8 mouse cellular contexts compared by ENCODE assay signal in the genomic region with DNA sequence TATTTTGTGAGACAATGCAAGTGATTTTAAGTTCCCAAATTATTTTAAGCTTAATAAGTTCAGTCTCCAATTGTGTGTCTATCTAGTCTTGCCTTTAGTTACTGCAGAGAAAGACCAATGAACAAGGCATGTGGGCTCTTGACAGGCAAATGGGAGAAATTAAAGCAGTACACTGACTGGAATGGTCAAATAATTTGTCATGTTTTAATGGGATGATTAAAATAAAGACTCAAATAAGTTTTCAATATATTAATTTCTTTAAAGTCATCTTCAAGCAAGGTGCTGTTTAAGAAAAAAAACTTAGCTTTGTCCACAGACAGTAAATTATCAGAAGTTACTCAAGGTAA. TPM values are rescaled to one million over a fixed set of nuclear protein-coding genes. Genes with fewer than 3 reads are reported as not detected.
DNase-seq lines count a peak whose midpoint lies in the region; ATAC-seq and TF ChIP-seq lines count a peak whose summit lies in the region.

No protein-coding gene starts in this region.

- H3K9ac ChIP-seq in heart, embryonic 16.5 days (ENCODE audit: low read length): peak overlapping the region; percentile 100; the same call in 1 of the 2 replicates
- H3K9ac ChIP-seq in hindbrain, postnatal 0 days (replicated peaks; ENCODE audit: low read length): no peak overlapping the region
- peak overlapping the region; percentile 99 for H3K9ac ChIP-seq in midbrain, embryonic 13.5 days (replicated peaks)

- no peaks in the 10 kb centered on the region for H3K4me1 ChIP-seq in heart, embryonic 16.5 days (ENCODE audit: control insufficient read depth, insufficient read depth, low read length)
- peaks cover 17% of the 10 kb centered on the region for H3K4me1 ChIP-seq in embryonic facial prominence, embryonic 10.5 days
- peaks cover 5% of the 10 kb centered on the region; the same call in 1 of the 2 replicates for H3K4me1 ChIP-seq in hindbrain, postnatal 0 days (ENCODE audit: insufficient read depth, low read length)
- H3K4me1 ChIP-seq in midbrain, embryonic 13.5 days (replicated peaks): peaks cover 13% of the 10 kb centered on the region

- H3K4me3 ChIP-seq in heart, embryonic 16.5 days (ENCODE audit: low read length): no peak overlapping the region
- peak overlapping the region; percentile 86 for H3K4me3 ChIP-seq in embryonic facial prominence, embryonic 10.5 days
- no peak overlapping the region for H3K4me3 ChIP-seq in hindbrain, postnatal 0 days (ENCODE audit: low read length)
- peak overlapping the region; percentile 92 for H3K4me3 ChIP-seq in midbrain, embryonic 13.5 days (replicated peaks)

- H3K9me3 ChIP-seq in heart, embryonic 16.5 days (replicated peaks; ENCODE audit: control insufficient read depth, low read length): no peaks in the 10 kb centered on the region
- no peaks in the 10 kb centered on the region for H3K9me3 ChIP-seq in embryonic facial prominence, embryonic 10.5 days
- H3K9me3 ChIP-seq in hindbrain, postnatal 0 days (ENCODE audit: low read length): no peaks in the 10 kb centered on the region
- H3K9me3 ChIP-seq in midbrain, embryonic 13.5 days: no peaks in the 10 kb centered on the region

- no peak for DNase-seq in heart, adult 18-20 months
- no peak for DNase-seq in embryonic facial prominence, embryonic 10.5 days (ENCODE audit: low spot score)
- no peak for DNase-seq in hindbrain, postnatal 0 days (ENCODE audit: low spot score)
- DNase-seq in layer of hippocampus, adult 18-20 months (ENCODE audit: low spot score in 2 of 2): no peak
- DNase-seq in adrenal gland, adult 18-20 months (ENCODE audit: low spot score in 2 of 2): no peak
- no peak for DNase-seq in thymus, postnatal 14 days

- no peak for TF ChIP-seq CTCF in hindbrain, postnatal 0 days (IDR thresholded peaks at IDR 0.05; ENCODE audit: low read depth)

- H3K27ac ChIP-seq in heart, embryonic 16.5 days (ENCODE audit: low read length): peak overlapping the region; percentile 99
- H3K27ac ChIP-seq in embryonic facial prominence, embryonic 10.5 days (replicated peaks): peak overlapping the region; percentile 99
- 0 out of 2 replicates have a peak overlapping the region, but pooled peaks have one; percentile 91 for H3K27ac ChIP-seq in hindbrain, postnatal 0 days
- no peak overlapping the region; the same call in 1 of the 2 replicates for H3K27ac ChIP-seq in midbrain, embryonic 13.5 days

- no peaks in the 10 kb centered on the region for H3K27me3 ChIP-seq in heart, embryonic 16.5 days (ENCODE audit: control insufficient read depth, insufficient read depth, low read length)
- no peaks in the 10 kb centered on the region for H3K27me3 ChIP-seq in embryonic facial prominence, embryonic 10.5 days (replicated peaks; ENCODE audit: low read depth, poor library complexity, severe bottlenecking)
- no peaks in the 10 kb centered on the region for H3K27me3 ChIP-seq in hindbrain, postnatal 0 days (ENCODE audit: insufficient read depth, low read length)
- H3K27me3 ChIP-seq in midbrain, embryonic 13.5 days: no peaks in the 10 kb centered on the region

- no peak overlapping the region; the same call in 1 of the 2 replicates for H3K4me2 ChIP-seq in heart, embryonic 16.5 days (ENCODE audit: low read depth, low read length)
- peak overlapping the region; percentile 84 for H3K4me2 ChIP-seq in hindbrain, postnatal 0 days (ENCODE audit: low read depth, low read length)
- peak overlapping the region; percentile 86 for H3K4me2 ChIP-seq in midbrain, embryonic 13.5 days (replicated peaks)

- no peaks in the 10 kb centered on the region for H3K36me3 ChIP-seq in heart, embryonic 16.5 days (ENCODE audit: control insufficient read depth, insufficient read depth)
- H3K36me3 ChIP-seq in embryonic facial prominence, embryonic 10.5 days (replicated peaks): 0 out of 2 replicates have a peak, but pooled peaks cover 2% of the 10 kb centered on the region
- no peaks in the 10 kb centered on the region for H3K36me3 ChIP-seq in hindbrain, postnatal 0 days (ENCODE audit: insufficient read depth, low read length)
- 0 out of 2 replicates have a peak, but pooled peaks cover 11% of the 10 kb centered on the region for H3K36me3 ChIP-seq in midbrain, embryonic 13.5 days

- no peak for ATAC-seq in heart, embryonic 16.5 days (replicated peaks; ENCODE audit: extremely low read depth, insufficient read depth, low FRiP score)
- no peak for ATAC-seq in hindbrain, postnatal 0 days
- no peak for ATAC-seq in midbrain, embryonic 13.5 days

RNA-seq across cellular contexts. Expression of a gene that starts 14.5 kb away (rescaled TPM):
- 4.7 and 5.3 TPM in 2 replicates for polyA plus RNA-seq in heart, embryonic 16.5 days (2015; fragmentation: Nextera tagmentation; extraction: Ambion mirVana)
- 10 to 100 TPM; 12.1 to 12.4 TPM for total RNA-seq in heart, adult 18-20 months (2021)
- 5.4 and 5.5 TPM in 2 replicates for polyA plus RNA-seq in embryonic facial prominence, embryonic 10.5 days (2016; fragmentation: Nextera tagmentation; extraction: Ambion mirVana)
- total RNA-seq in hindbrain, postnatal 0 days (2014; rRNA removed): 8.0 and 11.6 TPM in 2 replicates
- 3.0 and 3.4 TPM in 2 replicates for polyA plus RNA-seq in hindbrain, postnatal 0 days (2015; fragmentation: Nextera tagmentation; extraction: Ambion mirVana)
- polyA plus RNA-seq in midbrain, embryonic 13.5 days (2015; fragmentation: Nextera tagmentation; extraction: Ambion mirVana): 6.5 and 6.7 TPM in 2 replicates
- 1 to 10 TPM; 10.0 TPM for total RNA-seq in layer of hippocampus, adult 18-20 months (2021)
- total RNA-seq in adrenal gland, adult 18-20 months (2021): 100 to 1,000 TPM in 1 of 2 experiments, 10 to 100 TPM in 1; 74.1 to 154 TPM

Comparison
In these comparisons a context has a peak if more than half of its experiments do, and no peak if none do; other contexts are left out.
1. H3K4me3 ChIP-seq: peak in embryonic facial prominence, embryonic 10.5 days (single experiment) and midbrain, embryonic 13.5 days (single experiment); none in heart, embryonic 16.5 days (single experiment) and hindbrain, postnatal 0 days (single experiment).